Mouse (Mus musculus) liver, adult (tissue): ENCODE data around the gene Cbfb.

Experiments used
- GATA4 ChIP-seq: IDR thresholded peaks from 2 replicates; pipeline ENCODE4 v1.6.1; 2014; ENCODE audit warnings: mild to moderate bottlenecking, low read length; ENCODE audit not compliant: insufficient replicate concordance

Gene Cbfb

DNA sequence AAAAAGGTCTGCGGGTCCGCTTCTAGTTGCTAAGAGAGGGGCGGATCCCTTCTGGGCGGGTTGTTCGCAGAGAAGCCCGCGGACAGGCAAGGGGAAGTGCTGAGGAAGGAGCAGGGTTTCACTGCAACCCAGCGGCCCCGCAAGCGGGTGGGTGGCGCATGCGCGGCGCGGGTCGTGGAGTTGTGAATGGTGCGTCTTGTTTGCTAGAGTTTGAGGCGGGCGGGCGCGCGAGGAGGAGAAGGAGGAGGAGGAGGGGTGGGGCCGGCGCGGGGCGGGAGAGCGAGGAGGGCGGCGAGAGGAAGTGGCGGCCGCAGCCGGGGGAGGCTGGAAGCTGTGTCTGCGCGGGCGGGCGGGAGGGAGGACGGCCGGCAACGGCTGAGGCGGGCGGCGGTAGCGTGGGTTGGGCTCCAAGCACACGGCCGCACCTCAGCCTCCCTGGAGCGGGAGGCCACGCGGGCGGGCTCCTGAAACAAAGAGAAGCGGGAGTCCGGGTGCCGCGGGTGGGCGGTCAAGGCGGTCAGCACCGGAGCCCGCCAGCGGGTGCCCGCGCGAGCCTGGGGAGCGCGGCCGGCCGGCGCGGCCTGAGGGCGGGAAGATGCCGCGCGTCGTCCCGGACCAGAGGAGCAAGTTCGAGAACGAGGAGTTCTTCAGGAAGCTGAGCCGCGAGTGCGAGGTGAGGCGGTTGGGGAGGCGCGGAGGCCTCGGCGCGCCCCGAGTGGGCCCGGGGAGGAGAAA is at the start of gene Cbfb:
Gene Cbfb, plus strand, starts transcription at position 294 of the 735 bp plus-strand sequence.
- no peak for TF ChIP-seq GATA4

DNA sequence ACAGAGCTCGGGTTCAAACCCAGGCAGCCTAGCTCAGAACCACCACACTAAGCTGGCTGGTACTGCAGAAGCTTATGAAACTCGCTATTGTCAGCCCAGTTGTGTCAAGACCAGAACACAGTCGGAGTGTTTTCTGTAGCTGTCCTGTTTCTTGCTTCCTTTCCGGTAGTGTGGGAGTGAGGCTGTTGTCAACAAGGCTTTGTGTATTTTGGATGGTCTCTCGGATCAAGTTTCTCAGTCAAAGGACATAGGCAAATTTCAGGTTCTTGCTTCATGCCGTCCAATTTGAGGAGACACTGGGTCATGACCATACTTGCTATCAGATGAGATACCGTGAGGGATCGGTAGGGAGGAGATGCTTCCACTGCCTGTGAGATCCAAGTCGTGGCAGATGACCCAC is 40.6 kb upstream of the Cbfb start:
- TF ChIP-seq GATA4: peak; percentile 79; the same call in 1 of the 2 replicates

DNA sequence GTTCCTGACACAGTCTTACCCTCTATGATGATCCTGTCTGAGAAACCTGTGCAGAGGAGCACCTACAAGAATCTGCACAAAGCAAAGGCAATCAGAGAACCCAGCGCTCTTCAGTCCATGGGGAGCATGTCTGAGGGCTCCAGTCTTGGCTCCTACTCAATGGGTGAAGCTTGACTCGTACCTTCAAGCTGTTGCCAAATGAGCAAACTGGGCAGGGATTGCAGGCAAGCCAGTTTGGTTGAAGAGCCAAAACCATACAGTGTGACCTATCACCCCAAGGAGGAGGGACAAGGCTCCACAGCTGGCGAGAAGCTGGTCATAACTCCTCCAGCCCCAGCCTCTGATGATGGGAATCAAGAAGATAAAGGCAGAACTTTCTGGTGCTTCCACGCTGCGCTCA is 39.0 kb upstream of the Cbfb start, which contains the start of gene Ces4a:
Gene Ces4a, plus strand, starts transcription at position 292 of the 400 bp plus-strand sequence.
- no peak for TF ChIP-seq GATA4

DNA sequence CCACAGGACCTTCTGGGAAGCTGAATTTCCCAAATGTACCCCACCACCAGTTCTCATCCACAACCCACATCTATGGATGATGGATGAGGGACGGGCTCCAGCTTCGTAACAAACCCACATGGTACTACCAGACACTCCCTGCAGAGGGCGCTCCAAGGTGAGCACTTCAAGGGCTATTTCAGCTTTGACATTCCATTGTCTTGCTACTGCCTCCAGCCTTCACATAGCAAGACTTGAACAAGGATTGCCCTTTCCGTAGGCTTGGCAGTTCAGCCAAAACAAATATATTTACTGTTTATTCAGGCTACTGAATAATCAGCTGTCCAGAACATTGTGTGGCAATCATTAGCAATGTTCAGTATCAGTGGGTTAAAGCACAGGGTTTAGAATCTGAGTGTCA is 32.1 kb upstream of the Cbfb start:
- TF ChIP-seq GATA4: no peak

DNA sequence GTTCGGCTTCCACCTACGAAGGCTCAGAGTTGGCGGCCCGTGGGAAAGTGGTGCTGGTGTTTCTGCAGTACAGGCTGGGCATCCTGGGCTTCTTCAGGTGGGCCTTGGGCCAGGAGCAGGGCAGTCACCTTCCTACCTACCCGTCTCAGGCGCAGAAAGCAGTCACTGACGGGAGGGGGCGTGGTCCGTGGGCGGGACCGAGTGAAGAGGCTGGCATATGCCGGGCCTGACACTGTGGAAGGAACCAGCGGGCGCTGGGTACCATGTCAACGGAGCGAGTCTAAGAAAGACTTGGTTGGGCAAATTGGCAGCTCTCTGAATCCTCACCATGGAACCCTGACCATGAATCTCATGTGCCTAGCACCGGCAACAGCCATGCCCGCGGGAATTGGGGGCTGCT is 28.1 kb upstream of the Cbfb start:
- no peak for TF ChIP-seq GATA4

DNA sequence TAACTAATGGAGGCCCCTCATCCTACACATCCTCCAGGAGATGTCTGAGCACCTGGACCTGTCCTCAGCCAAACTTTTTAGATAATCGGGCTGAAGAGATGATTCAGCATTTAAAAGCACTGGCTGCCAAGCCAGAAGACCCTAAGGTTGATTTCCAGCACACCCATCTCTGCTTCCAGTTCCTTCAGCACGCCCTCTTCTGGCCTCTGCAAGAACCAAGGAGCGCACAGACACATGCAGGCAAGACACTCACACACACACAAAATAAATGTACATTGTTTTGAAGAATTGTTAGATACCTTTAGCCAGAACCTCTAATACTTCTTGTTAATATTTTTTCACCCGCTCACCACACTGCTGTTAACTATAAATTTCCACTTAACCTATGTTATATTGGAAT is 18.8 kb upstream of the Cbfb start:
- TF ChIP-seq GATA4: no peak

- peak; percentile 72; the same call in 1 of the 2 replicates for TF ChIP-seq GATA4
These were observed 17.7 kb upstream of the Cbfb start for GRCm38 (mm10) chr8:105152623-105153398.

- no peak for TF ChIP-seq GATA4
These were observed 16.2 kb upstream of the Cbfb start for GRCm38 (mm10) chr8:105154316-105154715.

DNA sequence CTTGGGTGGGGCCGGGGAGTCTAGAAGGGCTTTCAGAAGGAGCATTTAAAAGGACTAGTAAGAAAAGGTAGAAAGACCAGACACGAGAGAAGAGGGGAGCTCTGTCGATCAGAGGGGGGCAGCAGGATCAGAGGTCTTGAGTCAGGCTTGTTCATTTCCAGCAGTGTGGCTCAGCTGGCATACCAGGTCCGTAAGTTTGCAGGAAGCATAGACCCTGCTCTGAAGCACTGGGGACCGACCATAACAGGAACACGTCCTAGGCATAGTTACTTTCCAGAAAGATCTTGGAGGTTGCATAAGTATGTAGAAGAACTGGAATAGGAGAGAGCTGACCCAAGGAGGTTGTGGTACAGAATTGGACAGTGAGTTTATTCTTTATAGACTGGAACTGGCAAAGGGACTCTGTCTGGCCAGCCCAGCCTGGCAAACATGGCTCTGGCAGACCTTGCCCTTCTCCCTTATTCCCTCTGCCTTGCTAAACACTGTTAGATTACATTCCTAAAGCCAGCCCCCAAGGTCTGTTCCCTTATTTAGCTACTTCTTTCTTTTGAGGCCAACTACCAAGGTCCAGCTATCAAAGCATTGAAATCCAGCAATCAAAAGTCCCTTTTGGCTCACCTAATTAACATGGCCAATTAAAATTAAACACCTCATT is 15.3 kb upstream of the Cbfb start:
- TF ChIP-seq GATA4: no peak

- no peak for TF ChIP-seq GATA4
These were observed 12.9 kb upstream of the Cbfb start for GRCm38 (mm10) chr8:105157555-105157954.

GRCm38 (mm10) chr8:105158084-105158483 is 12.4 kb upstream of the Cbfb start:
- no peak for TF ChIP-seq GATA4

DNA sequence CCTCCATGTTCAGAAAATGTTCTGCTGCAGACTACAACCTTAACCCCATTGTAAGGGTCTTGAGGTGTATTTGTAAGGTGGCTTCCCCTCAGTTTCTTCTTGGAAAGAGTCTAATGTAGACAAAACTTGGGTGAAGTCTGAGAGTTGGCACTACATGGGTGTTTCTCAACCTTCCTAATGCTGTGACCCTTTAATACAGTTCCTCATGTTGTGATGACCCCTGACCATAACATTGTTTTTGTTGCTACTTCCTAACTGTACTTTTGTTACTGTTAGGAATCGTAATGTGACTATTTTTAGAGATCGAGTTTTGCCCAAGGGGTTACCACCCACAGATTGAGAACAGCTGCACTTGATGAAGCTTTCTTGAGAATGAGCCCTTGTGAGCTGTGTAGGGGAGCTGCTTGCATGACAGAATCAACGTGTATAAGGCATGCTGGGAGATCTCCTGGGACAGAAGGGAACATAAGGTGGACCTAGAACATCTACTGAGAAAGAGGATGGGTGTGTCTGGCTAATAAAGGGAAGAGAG is 9.3 kb upstream of the Cbfb start:
- no peak for TF ChIP-seq GATA4

DNA sequence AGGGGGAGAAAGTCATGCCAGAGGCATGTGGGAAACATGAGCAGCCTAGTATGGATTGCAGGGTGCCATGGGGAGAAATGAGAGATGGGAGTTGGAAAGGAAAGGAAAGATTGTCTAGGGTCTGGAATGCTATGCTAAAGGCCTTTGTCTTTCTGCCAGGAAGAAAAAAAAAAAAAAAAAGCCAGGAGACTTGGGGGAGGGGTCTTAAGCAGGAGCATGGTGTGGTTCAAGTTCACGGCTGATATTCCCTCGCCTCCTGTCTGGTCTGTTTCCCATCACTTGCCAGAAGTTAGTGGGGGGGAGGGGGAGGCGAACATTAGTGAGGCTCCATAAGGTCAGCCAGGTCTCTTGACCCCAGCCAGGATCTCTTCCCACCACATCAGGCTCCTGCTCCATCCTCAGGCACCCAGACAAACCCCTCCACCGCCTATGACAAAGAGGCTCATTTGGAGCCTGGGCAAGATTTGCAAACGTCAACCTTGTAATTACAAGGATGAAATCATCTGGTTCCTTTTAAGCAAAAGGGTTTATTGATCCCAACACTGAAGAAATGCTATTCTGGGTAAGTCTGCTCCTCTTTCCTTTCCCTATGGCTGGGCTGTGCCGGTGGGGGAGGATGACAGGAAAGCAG is 6.1 kb upstream of the Cbfb start:
- TF ChIP-seq GATA4: no peak

GRCm38 (mm10) chr8:105165191-105165590 is 5.3 kb upstream of the Cbfb start:
- no peak for TF ChIP-seq GATA4

GRCm38 (mm10) chr8:105167116-105167515 is 3.4 kb upstream of the Cbfb start:
- no peak for TF ChIP-seq GATA4

- TF ChIP-seq GATA4: no peak
These were observed 892 bp upstream of the Cbfb start for GRCm38 (mm10) chr8:105169582-105169981.

DNA sequence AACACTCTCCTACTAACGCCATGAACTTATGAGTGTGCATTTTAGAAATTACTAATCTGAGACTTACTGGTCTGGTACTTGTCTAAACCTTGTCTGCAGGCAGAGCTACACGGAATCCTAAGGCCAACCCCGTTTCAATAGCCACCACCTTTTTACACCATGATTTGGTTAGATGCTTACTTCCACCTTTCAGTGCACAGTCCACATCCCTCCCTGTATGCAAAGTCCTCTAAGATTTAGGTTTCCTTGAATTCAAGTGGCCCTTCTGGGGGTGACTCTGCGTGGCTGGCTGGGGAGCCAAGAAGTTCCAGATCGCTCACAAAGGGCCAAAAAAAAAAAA is 463 bp upstream of the Cbfb start:
- no peak for TF ChIP-seq GATA4
